Mouse (Mus musculus) mouse embryonic stem cell (cell line): ENCODE results near the gene Vmn1r113.
"Not testable (repeated sequence)": the region's sequence is repeated elsewhere in the genome, so short reads cannot be mapped to it uniquely, and the experiment has no call there.

Experiments
- in situ Hi-C, 2 experiments: fragments of 300-500 bp; cut with MboI; formaldehyde crosslinking; loops; 1 replicate in 1 of 2; 3 replicates in 1 of 2; pipeline ENCODE4 v1.14.3; 2019 to 2020; ENCODE audit warnings: low sequenced_read_pairs in 2 of 2, low pct_unique_long_range_greater_than_20kb in 1 of 2, mixed read lengths in 1 of 2; ENCODE audit not compliant: unreplicated experiment in 1 of 2

Gene Vmn1r113

DNA sequence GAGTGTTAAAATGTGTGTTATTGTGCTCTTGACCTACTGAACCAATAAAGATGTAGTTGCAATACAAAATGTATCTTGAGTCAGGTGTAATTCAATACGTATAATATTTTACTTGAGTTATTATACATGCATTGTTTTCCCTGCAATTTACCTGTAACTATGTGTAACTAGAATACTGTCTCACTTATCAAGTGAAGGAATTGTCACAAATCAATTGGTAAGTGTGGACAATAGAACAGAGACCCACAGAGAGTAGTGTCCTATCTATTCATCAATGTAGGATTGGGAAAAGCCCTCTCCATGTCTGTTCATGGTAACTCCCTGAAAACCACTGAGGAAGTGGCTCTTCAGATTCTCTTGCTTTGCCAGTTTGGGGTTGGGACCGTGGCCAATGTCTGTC lies at the start of gene Vmn1r113:
Gene Vmn1r113, plus strand, starts transcription at position 301 of the 400 bp plus-strand sequence.
- in situ Hi-C loops = not testable (repeated sequence)

DNA sequence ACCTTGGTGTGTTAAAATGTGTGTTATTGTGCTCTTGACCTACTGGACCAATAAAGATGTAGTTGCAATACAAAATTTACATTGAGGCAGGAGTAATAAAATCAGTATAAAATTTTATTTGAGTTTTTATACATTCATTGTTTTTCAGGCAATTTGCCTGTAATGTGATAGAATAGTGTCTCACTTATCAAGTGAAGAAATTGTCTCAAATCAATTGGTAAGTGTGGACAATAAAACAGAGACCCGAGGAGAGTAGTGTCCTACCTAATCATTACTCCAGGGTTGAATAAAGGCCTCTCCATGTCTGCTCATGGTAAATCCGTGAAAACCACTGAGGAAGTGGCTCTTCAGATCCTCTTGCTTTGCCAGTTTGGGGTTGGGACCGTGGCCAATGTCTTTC lies 16.2 kb upstream of the Vmn1r113 start, which contains the start of gene Vmn1r112:
Gene Vmn1r112, plus strand, starts transcription at position 301 of the 400 bp plus-strand sequence.
- in situ Hi-C loops = not testable (repeated sequence)

DNA sequence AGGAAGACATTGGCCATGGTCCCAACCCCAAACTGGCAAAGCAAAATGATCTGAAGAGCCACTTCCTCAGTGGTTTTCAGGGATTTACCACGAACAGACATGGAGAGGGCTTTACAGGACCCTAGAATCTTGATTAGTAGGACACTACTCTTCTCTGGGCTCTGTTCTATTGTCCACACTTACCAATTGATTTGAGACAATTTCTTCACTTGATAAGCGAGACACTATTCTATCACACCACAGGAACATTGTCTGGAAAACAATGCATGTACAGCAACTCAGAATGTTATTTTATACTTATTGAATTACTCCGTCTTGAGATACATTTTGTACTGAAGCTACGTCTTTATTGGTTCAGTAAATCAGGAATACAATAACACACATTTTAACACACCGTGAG lies 25.0 kb downstream of the Vmn1r113 start, which contains the start of gene Vmn1r114:
Gene Vmn1r114, minus strand, starts transcription at position 101 of the 400 bp plus-strand sequence.
- in situ Hi-C loops = not testable (repeated sequence)
